Mouse (Mus musculus): Measurements from ENCODE around the gene Ugt1a10.

The Ugt1a10 gene

GRCm38 (mm10) chr1:88254793-88255465 is 199.7 kb downstream of the Ugt1a10 start:
- DNase-seq (ENCODE audit: low read depth, low spot score), result no peak

GRCm38 (mm10) chr1:88255466-88255857 is 200.3 kb downstream of the Ugt1a10 start:
- no peak for DNase-seq (ENCODE audit: low read depth, low spot score)

- DNase-seq (ENCODE audit: low read depth, low spot score), result no peak
These were observed 201.0 kb downstream of the Ugt1a10 start for GRCm38 (mm10) chr1:88255989-88256754.

- no peak for DNase-seq (ENCODE audit: low read depth, low spot score)
These were observed 201.9 kb downstream of the Ugt1a10 start for GRCm38 (mm10) chr1:88256886-88257663.

DNA sequence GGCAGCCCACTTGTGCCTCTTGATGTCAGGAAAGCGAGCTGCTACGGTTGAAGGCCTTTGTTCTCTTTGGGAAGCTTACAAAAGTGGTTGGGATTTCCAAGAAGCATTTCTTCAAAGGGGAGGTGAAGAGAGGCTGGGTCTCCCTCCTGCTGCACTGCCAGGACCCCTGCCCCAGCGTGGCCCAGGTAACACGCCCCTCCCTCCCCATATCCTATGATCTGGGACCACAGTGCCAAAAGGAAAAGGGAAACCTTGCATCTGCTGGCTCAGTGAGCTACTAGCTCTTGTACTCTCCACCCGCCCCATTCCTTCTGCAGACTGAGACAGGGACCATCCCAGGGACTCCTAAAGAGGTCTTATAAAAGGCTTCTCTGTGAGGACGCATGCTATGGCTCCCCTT is 202.5 kb downstream of the Ugt1a10 start:
- DNase-seq (ENCODE audit: low read depth, low spot score), result no peak

- no peak for DNase-seq (ENCODE audit: low read depth, low spot score)
These were observed 203.2 kb downstream of the Ugt1a10 start for GRCm38 (mm10) chr1:88258361-88258760.

DNA sequence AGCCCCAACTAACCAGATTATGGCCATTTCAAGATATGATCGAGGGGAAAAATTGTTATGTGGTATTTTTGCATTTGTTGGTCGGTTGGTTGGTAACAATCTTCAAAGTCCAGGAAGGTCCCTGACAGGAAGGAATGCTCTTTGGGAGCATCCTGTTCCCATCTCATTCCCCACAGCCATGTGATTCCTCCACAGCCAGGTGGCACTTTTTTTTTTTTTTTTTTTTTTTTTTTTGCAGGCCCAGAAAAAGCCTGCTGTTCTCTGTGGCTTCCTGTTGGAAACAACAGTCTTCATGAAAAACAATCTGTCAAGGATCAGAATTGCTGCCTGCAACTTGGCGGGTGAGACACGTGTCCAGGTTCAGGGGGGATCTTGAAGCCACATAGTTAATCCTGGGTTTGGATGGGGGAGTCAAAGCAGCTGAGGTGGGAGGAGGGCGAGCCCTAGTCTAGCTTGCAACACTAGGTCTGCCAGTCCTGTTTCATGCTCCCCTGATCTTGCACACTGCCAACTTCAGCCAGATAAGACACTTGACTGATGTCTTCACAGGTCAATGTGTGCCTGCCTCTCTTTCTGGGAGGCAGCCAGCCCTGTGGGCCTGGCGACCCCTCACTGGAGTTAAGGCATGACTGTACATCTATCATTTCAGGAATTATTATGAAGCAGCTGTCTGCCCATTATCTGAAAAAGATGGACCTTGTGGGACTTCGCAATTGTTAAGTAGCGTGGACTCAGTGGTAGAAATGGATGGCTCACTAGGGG is 203.9 kb downstream of the Ugt1a10 start:
- no peak for DNase-seq (ENCODE audit: low read depth, low spot score)

GRCm38 (mm10) chr1:88259643-88260024 is 204.4 kb downstream of the Ugt1a10 start:
- no peak for DNase-seq (ENCODE audit: low read depth, low spot score)

GRCm38 (mm10) chr1:88260114-88260513 is 204.9 kb downstream of the Ugt1a10 start:
- no peak for DNase-seq (ENCODE audit: low read depth, low spot score)

DNA sequence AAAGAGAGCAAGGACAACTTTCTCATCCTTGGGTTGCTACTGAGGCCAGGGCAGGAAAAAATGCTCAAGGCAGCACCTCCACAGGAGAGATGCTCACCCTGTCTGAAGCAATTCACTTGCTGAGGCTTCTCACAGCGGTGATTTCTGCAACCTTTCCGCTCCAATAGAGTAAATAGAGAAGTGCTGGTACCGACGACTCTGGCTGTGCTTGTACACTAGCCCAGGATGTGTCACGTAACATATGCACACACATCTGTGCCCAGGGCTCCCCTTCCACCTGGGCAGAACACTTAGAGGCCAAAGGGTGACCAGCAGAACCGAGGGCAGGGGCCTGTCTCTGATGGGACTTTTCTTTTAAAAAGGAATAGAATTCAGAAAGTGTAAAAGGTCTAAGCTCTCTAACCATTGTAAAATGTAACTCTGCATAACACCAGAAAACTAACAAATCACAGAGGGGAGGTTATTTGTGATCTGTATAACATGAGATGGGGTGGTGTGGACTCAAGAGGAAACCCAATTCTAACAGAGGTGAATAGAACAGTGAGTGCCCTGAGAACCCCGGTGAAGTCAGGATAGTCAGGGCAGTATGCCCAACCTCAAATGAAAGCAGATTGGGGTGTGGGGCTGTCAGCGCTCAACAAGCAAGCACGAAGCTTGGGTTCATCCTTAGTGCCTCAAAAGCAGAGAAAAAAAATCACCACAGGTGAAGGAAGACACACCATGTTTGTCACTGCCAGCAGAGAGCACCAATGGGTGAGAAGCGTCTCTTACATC is 205.6 kb downstream of the Ugt1a10 start:
- no peak for DNase-seq (ENCODE audit: low read depth, low spot score)

DNA sequence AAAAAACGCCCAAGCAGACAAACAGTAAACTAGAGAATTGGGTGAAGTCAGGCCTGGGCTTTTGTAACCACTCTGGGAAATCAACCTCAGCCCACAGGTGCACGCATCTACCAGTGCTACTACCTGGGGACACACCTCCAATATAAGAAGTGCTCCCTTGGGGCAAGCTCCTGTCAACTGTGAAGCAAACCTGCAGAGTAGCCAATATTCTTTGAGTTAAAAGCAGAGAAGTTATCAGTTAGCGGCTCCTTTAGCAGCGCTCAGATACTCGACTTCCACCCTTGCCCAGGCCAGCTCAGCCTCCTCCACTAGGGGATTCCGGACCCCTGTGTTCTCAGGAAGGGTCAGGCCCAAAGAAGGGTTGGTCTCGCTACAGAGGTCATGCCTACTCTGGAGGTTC is 206.5 kb downstream of the Ugt1a10 start:
- DNase-seq (ENCODE audit: low read depth, low spot score), result no peak

GRCm38 (mm10) chr1:88262255-88262654 is 207.1 kb downstream of the Ugt1a10 start:
- no peak for DNase-seq (ENCODE audit: low read depth, low spot score)

DNA sequence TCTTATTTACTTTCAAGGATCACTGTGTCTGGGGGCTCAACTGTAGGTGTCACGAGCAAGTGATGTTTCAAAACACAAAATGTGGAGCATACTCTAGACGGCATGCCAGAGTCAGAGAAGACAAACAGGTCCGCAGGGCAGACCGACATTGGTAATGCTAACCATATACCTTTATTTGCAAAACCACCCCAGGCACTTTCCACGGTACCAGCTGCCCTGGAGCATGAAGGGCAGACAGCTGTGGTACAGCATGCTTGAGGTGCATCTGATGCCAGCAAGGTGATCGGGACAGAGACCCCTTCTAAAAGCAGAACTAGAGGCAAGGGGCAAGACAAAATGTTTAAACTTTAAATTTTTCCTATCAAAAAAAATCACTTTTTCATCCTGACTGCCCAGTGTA is 207.8 kb downstream of the Ugt1a10 start:
- no peak for DNase-seq (ENCODE audit: low read depth, low spot score)

- DNase-seq (ENCODE audit: low read depth, low spot score), result no peak
These were observed 208.6 kb downstream of the Ugt1a10 start for GRCm38 (mm10) chr1:88263778-88264177.

DNA sequence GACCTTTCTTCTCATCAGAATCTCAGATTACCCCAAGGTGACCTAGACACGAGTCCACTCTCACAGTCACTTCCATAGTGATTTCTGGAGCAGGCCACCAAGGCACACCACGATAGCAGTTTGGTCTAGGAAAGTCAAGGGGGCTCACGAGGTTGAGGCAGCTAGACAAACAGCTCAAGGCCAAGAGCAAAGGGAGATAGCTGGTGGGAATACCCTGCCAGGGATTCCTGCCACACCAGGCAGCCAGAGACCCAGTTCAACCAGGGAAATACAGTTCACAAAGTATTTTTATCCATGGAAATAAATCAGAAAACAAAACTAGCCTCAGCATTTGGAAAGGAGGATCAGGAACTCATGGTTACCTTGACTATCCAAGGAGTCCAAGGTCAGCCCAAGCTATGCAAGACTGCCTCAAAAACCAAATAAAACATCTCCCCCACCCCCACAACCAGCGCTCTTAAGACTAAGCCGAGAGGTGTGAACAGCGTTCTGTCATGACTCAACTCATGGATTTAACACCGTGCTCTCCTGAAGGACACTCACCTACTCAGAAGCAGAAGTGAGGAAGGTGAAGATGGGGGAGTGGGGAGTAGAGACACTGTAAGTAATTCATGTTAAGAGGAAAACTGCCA is 209.2 kb downstream of the Ugt1a10 start:
- no peak for DNase-seq (ENCODE audit: low read depth, low spot score)

GRCm38 (mm10) chr1:88264869-88265240 is 209.7 kb downstream of the Ugt1a10 start:
- DNase-seq (ENCODE audit: low read depth, low spot score), result no peak

DNA sequence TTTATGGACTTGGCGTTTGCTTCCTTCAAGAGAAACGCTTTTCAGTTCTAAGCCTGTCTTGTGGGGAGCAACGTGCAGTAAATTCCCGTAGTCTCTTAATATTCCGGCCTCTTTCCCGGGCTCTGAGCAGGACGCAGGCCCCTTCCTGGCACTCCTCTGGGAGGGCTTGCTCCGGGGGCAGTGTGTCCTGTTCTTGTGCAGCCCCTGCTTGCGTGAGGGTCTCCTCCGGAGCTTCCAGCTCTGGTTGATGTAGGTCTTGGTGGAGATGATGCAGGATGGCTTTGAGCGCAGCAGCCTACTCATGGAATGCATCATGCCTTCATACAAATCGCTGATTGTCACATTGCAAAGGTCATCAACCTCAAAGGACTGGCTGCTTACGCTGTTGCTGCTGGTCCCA is 210.9 kb downstream of the Ugt1a10 start:
- no peak for DNase-seq (ENCODE audit: low read depth, low spot score)

DNA sequence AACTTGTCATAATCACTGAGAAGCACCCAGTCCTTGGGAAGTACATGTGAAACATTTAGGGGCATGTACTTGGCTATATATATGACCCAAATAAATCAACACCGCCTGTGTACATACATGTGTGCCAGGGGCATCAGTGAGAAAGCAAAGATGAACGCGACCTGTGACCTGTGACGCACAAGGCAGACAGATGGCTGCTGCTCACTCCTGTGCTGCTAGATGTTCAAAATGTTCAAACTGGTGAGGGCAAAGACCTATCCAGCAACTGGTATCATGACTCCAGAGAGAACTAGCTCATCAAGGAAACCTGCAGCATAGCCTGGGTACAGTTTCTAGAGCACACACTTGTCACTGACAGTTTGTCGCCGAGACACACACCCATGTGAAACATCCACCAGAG is 212.3 kb downstream of the Ugt1a10 start:
- DNase-seq (ENCODE audit: low read depth, low spot score), result no peak

- no peak for DNase-seq (ENCODE audit: low read depth, low spot score)
These were observed 212.9 kb downstream of the Ugt1a10 start for GRCm38 (mm10) chr1:88268070-88268469.

Data from CD4-positive helper T cell, adult 2 months (primary cell).